Mouse (Mus musculus): Measurements from ENCODE around the gene Grin2d.

Grin2d gene

DNA sequence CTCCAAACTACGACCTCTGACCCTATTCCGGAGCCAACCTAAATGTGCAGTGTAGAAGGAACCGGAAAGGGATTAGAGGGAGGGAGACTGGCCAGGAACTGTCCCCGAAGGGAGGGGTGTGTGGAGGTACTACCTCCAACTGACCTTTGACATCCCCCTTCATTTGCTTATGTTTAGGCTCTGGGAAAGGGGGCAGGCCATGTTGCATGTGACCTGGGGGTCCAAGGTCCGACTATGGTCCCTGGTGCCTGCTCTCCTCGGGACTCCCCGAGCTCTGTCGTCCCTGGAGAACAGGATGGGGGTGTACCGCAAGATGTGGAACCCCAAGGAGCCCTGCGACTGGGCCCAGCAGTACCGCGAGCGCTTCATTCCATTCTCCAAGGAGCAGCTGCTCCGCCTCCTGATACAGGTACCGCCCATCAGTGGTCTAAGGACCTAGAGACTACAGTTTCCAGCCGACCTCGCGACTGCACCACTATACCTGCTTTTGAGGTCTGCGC is 19.1 kb upstream of the Grin2d start:
- DNase-seq: peak; percentile 57

DNA sequence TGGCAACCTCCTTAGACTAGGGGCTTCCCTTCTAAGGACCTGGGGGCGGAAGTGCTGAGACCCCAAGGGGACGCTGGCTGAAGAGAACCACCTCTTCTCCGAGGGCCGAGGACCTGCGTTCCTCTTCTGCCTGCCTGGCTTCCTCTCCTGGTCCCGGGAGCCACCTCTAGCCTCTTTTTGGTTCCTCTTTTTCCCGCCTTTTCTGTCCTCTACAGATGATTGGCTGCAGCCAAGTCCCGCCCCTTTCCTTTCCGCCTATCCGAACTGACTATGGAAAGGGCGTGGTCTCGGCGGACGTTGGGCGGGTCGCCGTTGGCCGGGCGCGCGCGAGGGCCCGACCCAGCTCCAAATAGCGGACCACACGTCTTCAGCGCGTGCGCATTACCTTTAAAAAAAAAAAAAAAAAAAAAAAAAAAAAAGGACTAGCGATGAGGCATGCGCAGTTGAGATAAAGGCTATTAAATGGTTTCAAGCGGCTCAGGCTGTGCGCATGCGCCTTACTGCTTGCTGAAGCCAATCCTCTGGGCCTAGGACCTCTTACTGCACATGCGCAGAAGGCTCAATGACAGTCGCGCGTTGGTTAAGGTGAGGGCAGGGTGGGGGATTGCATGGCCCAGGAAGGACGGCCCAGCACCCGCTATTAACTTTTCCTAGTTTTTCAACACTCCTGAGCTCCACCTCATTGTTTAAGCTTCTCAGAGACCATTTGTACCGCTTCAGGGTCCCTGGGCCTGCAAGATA is 18.5 kb upstream of the Grin2d start, which contains the start of the genes Syngr4 and Tmem143:
Gene Syngr4, minus strand, starts transcription at position 198 of the 741 bp plus-strand sequence.
Gene Tmem143, plus strand, starts transcription at position 425 of the 741 bp plus-strand sequence.
- DNase-seq: peak; percentile 96

DNA sequence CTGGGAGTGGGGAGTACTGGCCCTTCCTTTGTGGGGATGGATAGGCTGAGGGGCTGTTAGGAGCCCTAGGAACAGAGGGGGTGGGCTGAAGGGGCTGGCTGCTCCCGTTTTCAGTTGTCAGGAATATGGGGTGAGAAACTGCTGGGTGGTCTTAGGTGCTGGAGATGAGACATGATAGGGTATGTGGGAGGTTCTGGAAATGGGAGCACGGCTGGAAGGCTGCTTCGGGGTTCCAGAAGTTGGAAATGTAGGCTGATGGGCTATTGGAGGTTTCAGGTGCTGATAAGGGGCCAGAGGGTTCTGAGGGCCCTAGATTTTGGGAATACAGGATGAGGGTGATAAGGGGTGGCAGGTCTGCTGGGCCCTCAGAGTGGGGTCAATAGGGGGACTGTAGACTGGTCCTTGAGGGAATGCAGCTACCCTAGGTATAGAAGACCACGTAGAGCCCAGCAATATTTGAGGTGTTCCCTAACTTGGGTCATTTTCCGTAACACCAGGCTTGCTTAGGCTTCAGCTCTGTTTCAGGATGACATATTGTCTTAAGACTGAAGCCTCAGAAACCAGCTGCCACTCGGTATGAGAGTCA is 17.8 kb upstream of the Grin2d start:
- DNase-seq: no peak

DNA sequence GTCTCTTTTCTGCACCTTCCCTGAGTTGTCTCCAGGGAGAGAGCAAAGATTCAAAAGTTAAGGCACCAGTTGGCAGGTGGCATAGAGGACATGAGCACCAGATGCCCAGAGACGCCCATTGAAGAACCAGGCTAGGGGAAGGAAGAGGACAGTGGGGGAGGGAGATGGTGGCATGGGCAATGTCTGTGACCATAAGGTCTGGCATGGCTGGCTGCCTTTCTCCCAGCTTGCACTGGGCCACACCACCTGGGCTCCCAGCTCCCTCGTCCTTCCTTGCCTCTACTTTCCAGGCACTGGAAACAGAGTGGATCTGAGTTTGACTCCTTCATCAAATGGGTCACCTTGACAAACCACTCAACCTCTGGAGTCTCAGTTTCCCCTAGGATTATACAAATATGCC is 14.5 kb upstream of the Grin2d start:
- no peak for DNase-seq

DNA sequence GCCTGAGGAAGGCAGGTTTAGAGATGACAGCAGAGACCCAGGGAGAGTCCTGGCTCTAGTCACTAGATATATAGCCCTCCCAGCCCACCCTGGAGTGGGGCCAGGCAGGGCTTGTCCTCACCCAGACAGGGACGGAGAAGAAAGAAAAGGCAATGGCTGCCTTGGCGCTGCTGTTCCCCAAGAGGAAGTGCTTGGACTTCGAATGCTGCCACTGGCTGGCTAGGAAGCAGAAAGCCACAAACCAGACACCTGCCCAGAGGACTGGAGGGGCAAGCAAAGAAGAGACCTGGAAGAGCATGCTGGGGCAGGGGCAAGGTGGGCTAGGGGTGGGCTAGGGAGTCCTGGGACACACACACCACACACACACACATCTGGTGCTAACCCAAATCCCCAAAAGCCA is 9.1 kb upstream of the Grin2d start:
- DNase-seq: no peak

DNA sequence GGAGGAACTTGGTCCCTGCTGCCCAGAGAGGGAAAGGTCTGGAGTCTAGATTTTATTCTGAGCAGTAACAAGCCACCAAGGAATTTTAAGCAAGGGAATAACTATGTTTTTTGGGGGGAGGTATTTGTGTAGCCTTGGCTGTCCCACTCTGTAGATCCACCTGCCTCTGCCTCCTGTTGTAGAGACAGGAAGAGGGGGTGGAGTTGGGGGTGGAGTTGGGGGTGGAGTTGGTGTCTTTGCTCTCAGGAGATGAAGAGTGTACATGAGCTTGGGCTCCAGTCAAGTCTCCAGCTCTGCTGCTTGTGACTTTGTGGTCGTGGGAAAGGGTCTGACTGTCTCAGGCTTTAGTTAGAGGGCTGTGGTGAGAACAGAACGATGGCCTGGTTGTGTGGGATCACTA is 2.8 kb upstream of the Grin2d start:
- DNase-seq: no peak

DNA sequence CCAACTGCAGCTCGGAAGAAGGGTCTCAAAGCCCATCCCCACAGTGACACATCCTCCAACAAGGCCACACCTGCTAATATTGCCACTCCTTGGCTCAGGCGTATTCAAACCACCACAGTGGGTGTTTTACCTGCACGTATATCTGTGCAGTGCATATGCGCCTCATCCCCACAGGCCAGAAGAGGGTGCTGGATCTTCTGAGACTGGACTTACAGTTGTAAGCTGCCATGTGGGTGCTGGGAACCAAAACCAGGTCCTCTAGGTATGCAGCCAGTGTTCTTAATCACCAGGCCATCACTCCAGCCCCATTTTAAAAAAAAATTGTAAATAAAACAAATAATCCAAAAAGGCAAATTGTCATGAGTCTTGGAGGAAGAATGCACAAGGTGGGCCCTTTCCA is 2.4 kb upstream of the Grin2d start:
- no peak for DNase-seq

DNA sequence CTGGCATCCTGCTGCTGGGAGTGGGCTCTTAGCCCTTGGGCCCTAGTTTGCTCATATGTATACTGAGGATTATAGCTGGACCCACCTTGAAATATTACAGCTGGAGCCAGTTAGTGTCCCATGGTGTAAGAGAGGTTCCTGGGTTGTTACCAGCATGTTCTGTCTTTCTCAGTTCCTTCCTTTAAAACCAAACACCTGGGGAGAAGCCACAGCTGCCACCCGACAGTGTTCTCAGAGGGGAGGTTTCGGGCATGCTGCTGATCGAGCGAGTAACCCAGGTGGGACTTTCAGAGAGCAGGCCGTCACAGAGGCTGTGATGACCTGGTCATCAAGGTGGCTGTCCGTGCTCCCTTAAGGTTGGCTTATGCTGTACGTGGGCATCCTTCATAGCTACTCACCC is 1.3 kb downstream of the Grin2d start:
- DNase-seq: no peak

DNA sequence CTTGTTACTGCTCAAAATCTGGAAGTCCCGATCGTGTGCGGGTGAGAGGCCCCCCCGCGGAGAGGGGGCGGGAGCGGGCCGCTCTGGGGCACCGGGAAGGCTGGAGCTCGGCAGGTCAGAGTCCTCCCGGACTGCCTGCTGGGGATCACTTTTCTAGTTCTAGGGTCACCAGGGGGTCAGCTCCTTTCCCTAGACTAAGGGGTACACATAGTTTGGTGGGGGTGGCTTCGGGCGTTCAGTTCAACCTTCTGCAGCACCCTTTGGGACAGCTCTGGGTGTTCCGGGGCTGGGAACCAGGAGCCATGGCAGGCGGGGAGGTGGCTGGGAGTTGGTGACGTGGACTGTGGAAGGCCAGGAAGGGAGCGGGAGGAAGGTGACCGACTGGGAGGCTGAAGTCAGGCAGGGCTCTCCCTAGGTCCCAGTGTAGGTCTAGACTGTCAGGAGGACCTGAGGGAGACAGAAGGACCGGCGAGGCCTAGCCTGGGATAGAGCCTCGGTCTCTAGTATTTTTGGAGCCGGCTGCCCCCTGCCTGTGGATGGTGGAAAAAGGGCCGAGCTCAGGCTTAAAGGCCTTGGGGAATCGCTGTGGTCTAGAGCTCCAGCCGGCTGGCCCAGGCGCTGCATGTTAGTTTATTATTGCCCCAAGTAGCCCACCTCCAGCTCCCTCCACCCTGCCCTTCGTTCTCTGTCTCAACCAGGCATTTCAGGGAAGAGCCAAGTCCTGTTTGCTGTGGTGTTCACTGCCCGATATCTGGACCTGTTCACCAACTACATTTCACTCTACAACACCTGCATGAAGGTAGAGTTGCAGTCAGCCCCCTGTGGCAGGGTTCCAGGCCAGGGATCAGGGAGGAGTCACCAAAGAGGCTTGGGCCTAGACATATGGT is 4.9 kb downstream of the Grin2d start:
- peak; percentile 67 for DNase-seq

DNA sequence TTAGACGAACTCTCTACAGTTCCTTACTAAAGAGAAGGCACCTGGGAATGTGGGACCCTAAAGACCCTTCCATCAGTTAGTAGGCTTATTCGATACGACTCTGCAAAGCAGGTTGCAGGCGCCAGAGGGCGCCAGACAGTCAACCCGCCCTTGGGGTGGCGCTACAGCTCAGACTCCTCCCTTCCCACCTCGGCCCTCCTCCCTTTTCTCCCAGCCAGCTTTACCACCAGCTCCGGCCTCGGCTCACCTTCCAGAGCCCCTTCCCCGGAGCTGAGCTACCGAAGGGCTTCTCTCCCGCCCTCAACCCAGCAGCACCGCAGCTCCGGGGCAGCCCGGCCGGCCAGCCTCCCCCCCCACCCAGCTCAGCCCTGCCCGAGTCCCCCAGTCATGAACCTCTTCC is 5.6 kb downstream of the Grin2d start, which contains the start of gene Kdelr1:
Gene Kdelr1, plus strand, starts transcription at position 149 of the 400 bp plus-strand sequence.
- peak; percentile 92 for DNase-seq

DNA sequence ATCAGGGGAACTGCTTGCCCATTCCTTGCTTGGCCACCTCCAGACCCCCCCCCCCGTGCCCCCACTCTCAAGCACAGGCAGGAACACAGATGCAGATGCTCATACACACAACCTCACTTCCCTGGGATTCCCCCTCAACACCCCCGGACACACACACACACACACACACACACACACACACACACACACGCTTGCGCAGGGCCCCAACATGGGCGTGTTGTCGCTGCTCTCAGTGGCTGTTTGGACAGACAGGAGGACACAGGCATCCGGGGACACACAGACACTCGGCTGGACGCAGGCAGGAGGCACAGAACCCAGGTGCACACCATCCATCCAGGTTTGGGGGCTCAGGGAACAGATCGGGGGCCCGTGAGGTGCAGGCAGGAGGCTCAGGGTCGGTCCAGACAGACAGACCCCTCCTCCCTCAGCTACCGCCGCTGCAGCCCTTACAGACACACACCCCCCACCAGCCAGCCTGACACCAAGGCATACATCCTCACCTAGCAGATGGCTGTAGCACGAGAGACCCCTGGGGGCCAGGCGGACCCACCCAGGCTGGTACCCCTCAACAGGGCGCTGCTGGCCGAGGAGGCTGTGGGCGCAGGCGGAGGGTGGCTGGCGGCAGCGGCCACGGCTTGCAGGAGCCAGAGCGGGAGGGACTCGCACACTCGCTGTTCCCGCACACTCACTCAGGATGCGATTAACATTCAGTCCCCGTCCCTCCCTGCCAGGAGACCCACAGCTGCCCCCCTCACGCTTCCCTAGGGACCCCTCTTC is 7.7 kb downstream of the Grin2d start:
- DNase-seq: no peak

DNA sequence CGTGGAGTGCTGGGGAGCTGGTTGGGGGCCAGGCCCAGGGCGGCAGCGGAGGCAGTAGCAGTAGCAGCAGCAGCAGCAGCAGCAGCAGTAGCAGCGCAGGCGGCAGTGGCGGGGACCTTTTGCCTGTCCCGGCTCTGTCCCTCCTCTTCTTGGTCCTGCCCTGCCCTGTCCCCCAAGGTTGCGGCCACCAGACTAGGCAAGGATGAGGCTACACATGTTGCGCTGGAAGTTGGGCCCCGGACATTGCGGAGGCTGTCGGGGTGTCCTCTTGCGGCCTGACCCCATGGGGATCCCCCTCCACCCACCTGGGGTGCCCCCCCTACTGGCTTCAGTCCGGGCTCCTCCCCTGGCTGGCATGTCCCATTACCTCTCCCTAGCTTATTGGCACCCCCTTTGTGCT is 8.4 kb downstream of the Grin2d start:
- no peak for DNase-seq

DNA sequence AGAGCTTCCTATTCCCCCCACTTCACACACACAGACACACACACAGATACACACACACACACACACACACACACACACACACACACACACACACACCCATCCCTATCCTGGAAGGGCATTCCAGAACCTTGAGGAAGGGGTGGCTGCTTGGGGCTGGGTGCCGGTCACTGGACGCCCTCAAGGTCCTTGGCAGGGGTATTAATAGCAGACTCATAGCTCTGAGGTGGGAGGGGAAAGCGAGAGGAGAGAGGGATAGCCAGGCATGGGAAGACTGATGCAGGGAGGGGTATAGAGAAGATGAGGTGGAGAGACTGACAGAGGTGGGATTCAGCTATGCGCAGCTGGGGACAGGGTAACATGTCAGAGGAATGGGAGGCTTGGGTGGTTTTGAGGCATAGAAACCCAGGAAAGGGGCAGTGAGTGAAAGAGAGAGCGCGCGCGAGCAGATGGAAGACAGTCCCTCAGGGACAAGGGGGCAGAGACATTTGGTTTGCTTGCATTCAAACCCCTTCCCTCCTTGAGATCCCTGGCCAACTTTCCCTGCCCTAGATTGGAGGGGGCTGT is 9.0 kb downstream of the Grin2d start:
- no peak for DNase-seq

DNA sequence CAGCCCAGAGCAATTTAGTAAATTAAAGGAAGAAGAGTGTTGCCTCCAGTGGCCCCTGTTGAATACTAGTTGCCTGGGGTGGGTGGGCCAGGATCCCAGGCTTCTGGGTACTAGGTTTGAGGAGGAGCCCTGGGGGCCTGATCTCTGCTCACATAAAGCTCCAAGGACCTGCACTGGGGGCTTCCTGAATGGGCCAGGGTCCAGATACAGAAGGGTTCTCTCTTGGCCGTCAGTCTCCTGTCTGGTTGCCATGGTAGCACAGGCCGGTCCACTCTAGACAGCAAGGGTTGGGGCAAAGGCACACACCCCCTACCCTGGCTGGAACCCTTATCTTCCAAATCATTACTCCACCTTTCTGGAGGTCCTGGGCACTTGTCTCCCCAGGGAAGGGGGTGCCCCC is 10.3 kb downstream of the Grin2d start:
- no peak for DNase-seq

DNA sequence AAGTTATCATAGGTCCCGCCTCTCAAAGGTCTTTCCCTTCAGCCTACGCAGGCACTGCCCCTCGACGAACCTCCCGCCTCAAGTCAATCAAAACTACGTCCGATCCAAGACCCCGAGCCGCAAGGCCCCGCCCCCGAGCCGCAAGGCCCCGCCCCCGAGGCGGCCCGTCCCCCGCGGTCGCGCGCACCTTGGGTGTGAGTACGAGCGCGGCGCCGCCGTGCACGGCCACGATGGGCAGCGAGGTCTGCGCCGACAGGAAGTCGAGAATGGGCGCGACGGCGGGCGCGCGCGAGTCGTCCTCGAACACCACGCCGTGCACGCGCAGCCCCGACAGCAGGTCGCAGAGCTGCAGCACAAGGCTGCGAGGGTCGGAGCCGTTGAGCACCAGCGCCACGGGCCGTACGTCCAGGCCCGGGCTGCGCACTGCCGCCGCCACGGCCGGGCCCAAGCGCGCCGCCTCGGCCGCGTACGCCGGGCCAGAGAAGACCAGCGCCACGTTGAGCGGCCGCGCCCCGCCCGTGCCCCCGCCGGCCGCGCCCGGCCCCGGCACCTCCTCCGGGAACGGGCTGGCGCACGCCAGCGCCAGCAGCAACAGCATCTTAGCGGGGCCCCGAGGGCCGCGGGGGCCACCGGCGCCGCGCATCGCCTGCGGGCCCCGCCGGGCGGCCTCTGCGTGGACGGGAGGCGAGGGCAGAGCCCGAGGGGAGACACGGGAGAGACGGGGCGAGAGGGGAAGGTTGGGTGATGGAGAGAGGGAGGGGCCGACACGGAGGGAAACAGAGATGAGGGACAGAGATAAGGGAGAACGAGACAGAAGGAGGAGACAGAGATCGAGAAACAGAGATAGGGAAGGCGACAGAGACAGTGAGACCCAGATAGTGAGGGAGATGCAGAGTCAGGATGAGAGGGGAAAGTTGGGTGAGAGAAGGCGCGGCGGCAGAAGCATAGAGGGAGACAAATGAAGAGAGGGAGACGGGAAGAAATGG is 12.0 kb downstream of the Grin2d start:
- DNase-seq: peak; percentile 93

DNA sequence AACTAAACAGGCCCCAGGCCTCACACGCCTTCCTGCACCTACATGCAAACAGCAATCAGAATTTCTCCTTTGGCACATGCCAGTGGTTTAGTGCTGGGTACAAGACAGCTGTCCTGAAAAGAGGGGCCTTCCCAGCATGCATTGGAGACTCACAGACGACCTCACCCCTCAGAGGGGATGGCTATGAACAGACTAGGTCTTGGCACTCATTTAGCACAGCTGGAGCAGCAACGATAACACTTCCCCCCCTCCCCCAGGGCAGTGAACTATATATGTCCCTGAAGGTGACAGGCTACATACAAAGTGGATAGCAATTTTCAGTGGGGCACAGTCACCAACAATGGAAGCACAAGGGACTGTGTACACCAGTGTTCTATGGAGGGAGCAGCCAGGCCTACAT is 13.7 kb downstream of the Grin2d start:
- no peak for DNase-seq

DNA sequence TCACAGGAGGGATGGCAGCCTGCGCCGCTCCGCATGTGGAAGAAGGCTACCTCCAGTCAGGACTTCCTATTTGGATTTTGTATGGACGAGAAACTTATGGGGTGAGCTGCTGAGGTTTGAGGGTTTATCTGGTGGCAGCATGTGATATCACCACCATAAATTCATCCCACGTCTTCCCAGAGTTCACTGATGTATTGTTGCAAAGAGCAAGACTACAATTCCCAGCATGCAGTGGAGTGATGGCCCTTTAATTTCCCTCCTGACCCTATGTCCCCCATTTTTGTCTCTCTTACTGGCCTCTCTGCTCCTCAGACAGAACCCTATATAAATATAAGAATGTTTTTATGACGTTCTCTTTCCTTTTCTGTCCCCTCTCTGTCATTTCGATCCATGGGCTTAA is 15.4 kb downstream of the Grin2d start:
- no peak for DNase-seq

DNA sequence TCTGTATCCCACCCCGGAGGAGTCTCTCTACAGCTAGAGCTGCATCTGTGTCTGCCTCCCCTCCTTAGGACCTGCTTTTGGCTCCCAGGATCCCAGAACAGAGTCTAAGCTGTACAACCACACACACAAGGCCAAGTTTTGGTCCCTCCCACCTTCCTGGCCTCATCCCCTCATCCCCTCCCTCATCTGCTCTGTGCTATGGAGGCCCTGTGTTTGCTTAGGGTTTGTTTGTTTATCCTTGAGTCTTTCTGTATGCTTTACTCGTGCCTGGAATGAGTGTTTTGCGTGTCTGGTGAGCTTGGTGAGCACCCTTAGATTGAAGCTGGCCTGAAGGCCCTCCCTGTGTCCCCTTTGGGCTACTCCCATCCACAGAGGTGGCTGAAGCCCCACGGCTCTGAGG is 19.2 kb downstream of the Grin2d start:
- DNase-seq: no peak

DNA sequence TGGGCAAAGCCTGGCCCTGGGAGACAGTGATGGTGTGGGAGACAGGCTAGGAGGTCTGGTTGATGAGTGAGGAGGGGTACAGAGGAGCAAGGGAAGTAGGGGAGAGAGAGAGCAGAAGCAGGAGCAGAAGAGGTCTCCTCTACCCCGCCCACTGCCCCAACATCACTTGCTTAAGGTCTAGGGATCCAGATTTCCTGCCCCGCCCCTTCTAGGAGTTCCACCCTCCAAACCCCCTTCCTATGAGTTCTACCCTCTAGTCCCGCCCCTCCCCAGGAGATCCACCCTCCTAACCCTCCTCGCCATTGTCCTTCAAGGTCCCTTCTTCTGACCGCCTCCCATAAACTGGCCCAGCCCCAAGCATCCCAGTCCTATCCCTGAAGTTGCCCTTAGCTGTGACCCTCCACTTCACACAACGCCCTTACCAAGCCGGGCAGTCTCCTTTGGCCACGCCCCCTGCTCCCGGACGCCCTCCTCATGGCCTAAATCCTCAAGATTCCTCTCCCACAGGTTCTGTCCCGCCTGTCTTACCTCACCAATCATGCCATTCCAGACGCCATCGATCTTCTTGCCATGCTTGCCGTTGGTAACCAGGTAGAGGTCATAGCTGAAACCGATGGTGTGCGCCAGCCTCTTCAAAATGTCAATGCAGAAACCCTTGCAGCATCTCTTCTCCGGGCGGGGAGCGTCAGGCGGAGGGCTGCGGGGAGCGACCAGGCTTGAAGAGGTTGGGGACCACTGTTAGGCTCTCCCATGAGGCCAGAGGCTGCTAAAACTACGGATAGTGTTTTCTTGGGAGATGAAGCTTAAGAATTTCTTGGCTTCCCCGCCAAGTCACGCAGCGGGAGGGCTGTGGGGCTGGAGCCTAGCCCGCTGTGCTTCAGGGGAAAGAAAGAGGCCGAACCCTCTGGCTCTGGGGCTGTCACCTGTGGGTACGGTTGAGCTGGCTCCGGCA is 21.0 kb downstream of the Grin2d start:
- DNase-seq: no peak

DNA sequence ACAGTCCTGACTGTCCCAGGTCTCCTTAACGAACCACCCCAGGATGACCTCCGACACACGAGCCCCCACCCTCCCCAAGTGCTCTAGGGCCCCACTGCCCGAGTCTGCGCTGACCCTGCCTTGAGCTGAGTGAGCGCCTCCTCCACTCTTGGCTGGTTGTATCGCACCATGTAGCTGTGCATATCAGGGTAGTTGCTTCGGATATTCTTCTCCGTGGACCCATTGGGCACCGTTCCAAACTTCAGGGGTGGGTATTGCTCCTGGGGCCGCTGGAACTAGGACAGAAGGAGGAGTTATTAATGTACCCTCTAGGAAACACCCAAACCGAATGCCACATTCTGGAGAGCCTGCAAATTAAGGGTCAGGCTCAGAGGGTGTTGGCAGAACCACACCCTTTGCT is 25.1 kb downstream of the Grin2d start:
- no peak for DNase-seq
